Mouse (Mus musculus) erythroblast, embryonic 14.5 days (primary cell): ENCODE results near the gene Fam83c. TPM values are rescaled to one million over a fixed set of nuclear protein-coding genes. Genes with fewer than 3 reads are reported as not detected.

Experiments
- H3K27me3 ChIP-seq: 2 replicates; pipeline ENCODE4 v1.6.1; 2012; ENCODE audit warnings: inconsistent platforms; ENCODE audit not compliant: control insufficient read depth
- H3K36me3 ChIP-seq: 2 replicates; pipeline ENCODE4 v1.6.1; 2012; ENCODE audit warnings: mild to moderate bottlenecking, inconsistent platforms; ENCODE audit not compliant: control insufficient read depth
- H3K4me1 ChIP-seq: 2 replicates; pipeline ENCODE4 v1.6.1; 2012; ENCODE audit warnings: inconsistent platforms; ENCODE audit not compliant: control insufficient read depth
- H3K4me3 ChIP-seq: replicated peaks from 2 replicates; pipeline ENCODE3; 2012; ENCODE audit warnings: moderate library complexity, mild to moderate bottlenecking, inconsistent platforms
- H3K9me3 ChIP-seq: 2 replicates; pipeline ENCODE4 v1.6.1; 2012; ENCODE audit warnings: low read length, inconsistent platforms, mixed read lengths; ENCODE audit not compliant: control insufficient read depth
- GATA1 ChIP-seq: IDR thresholded peaks from 2 replicates; pipeline ENCODE4 v1.6.1; 2012; ENCODE audit warnings: low read length, inconsistent platforms, mixed read lengths
- TAL1 ChIP-seq: IDR thresholded peaks from 3 replicates; pipeline ENCODE4 v1.6.1; 2012; ENCODE audit warnings: low read length, inconsistent platforms, mixed read lengths
- polyA plus RNA-seq: library from polyadenylated mRNA; stranded (reverse); fragments of >175 nt; gene quantifications from 2 replicates; pipeline ENCODE4 v1.2.3, GENCODE M21; 2012

Gene Fam83c
- polyA plus RNA-seq, 1 experiment = not detected

GRCm38 (mm10) chr2:155784534-155784933 is 50.1 kb downstream of the Fam83c start:
- Histone ChIP-seq H3K4me1 (no peaks in the 10 kb centered on the region), H3K36me3 (no peaks in the 10 kb centered on the region), H3K27me3 (peaks cover 10% of the 10 kb centered on the region), H3K4me3 (no peak overlapping the region), H3K9me3 (no peaks in the 10 kb centered on the region)
- no peak for TF ChIP-seq GATA1

- TF ChIP-seq TAL1 (no peak), GATA1 (no peak)
- Histone ChIP-seq H3K27me3 (peaks cover 46% of the 10 kb centered on the region), H3K4me1 (peaks cover 2% of the 10 kb centered on the region), H3K36me3 (no peaks in the 10 kb centered on the region), H3K4me3 (no peak overlapping the region), H3K9me3 (no peaks in the 10 kb centered on the region; the same call in 1 of the 2 replicates)
These were observed 55.1 kb downstream of the Fam83c start for GRCm38 (mm10) chr2:155779506-155779905.

GRCm38 (mm10) chr2:155779066-155779465 is 55.6 kb downstream of the Fam83c start:
- H3K9me3 ChIP-seq = no peaks in the 10 kb centered on the region; the same call in 1 of the 2 replicates
- TF ChIP-seq TAL1 (no peak), GATA1 (no peak)
- peaks cover 2% of the 10 kb centered on the region for H3K4me1 ChIP-seq
- peaks cover 50% of the 10 kb centered on the region for H3K27me3 ChIP-seq
- no peaks in the 10 kb centered on the region for H3K36me3 ChIP-seq
- no peak overlapping the region for H3K4me3 ChIP-seq

- Histone ChIP-seq H3K9me3 (no peaks in the 10 kb centered on the region; the same call in 1 of the 2 replicates), H3K4me1 (peaks cover 2% of the 10 kb centered on the region), H3K4me3 (no peak overlapping the region), H3K27me3 (peaks cover 61% of the 10 kb centered on the region), H3K36me3 (no peaks in the 10 kb centered on the region)
- TF ChIP-seq TAL1 (no peak), GATA1 (no peak)
These were observed 56.6 kb downstream of the Fam83c start for GRCm38 (mm10) chr2:155778004-155778403.

GRCm38 (mm10) chr2:155777688-155777985 is 57.0 kb downstream of the Fam83c start:
- peaks cover 64% of the 10 kb centered on the region for H3K27me3 ChIP-seq

More at GRCm38 (mm10) chr2:155777688-155777985, 57.0 kb downstream of the Fam83c start:
- peaks cover 2% of the 10 kb centered on the region for H3K4me1 ChIP-seq
- TF ChIP-seq GATA1 (no peak), TAL1 (no peak)
- H3K36me3 ChIP-seq = no peaks in the 10 kb centered on the region
- H3K9me3 ChIP-seq = no peaks in the 10 kb centered on the region; the same call in 1 of the 2 replicates
- H3K4me3 ChIP-seq = no peak overlapping the region

Other genes starting within 250 kb of the Fam83c start
- 6.8 and 8.6 TPM in 2 replicates for gene Gss, start 242.0 kb downstream of the Fam83c start, polyA plus RNA-seq
- 7.6 and 12.3 TPM in 2 replicates for gene Myh7b, start 223.6 kb downstream of the Fam83c start, polyA plus RNA-seq
- gene Trpc4ap, start 142.5 kb downstream of the Fam83c start, polyA plus RNA-seq = 9.2 and 11.1 TPM in 2 replicates
- 2.2 and 2.8 TPM in 2 replicates for gene Edem2, start 105.4 kb downstream of the Fam83c start, polyA plus RNA-seq
- gene Gm17581, start 99.0 kb downstream of the Fam83c start, polyA plus RNA-seq = not detected in 2 replicates
- gene Procr, start 83.7 kb downstream of the Fam83c start, polyA plus RNA-seq = 0.06 TPM in 1 of 2 replicates, not detected in the other
- 0.01 TPM in 1 of 2 replicates, not detected in the other for gene Mmp24, start 59.5 kb downstream of the Fam83c start, polyA plus RNA-seq
- 0.40 and 0.45 TPM in 2 replicates for gene BC029722, start 15.4 kb downstream of the Fam83c start, polyA plus RNA-seq
- 18.6 and 24.9 TPM in 2 replicates for gene Eif6, start 7.9 kb downstream of the Fam83c start, polyA plus RNA-seq
- gene Uqcc1, start 95.5 kb upstream of the Fam83c start, polyA plus RNA-seq = 0.09 and 0.47 TPM in 2 replicates
- not detected in 2 replicates for gene Gm15557, start 105.9 kb upstream of the Fam83c start, polyA plus RNA-seq
- gene Gdf5, start 110.5 kb upstream of the Fam83c start, polyA plus RNA-seq = 0.04 TPM in 1 of 2 replicates, not detected in the other
- 3.7 and 3.8 TPM in 2 replicates for gene Cep250, start 121.6 kb upstream of the Fam83c start, polyA plus RNA-seq
- gene 6430550D23Rik, start 173.1 kb upstream of the Fam83c start, polyA plus RNA-seq = 0.03 and 0.04 TPM in 2 replicates
- 7.3 and 7.5 TPM in 2 replicates for gene Ergic3, start 173.2 kb upstream of the Fam83c start, polyA plus RNA-seq
- gene Fer1l4, start 218.1 kb upstream of the Fam83c start, polyA plus RNA-seq = not detected in 2 replicates
- gene Spag4, start 230.3 kb upstream of the Fam83c start, polyA plus RNA-seq = 0.08 and 0.09 TPM in 2 replicates